In genomic region chr2:21147169-21147568, GRCm38 (mm10) we compare ENCODE assay signal across 12 mouse cellular contexts. TPM values are rescaled to one million over a fixed set of nuclear protein-coding genes. Genes with fewer than 3 reads are reported as not detected.
DNase-seq lines count a peak whose midpoint lies in the region; ATAC-seq and TF ChIP-seq lines count a peak whose summit lies in the region.
"Had no signal": no experiment of that assay in that cellular context is flagged by ENCODE, and none has a peak within 500 bp of the region (broad histone marks: within the 10 kb centered on the region; RNA-seq: fewer than 3 reads in every experiment).

No protein-coding gene starts in this region.

- H3K27ac ChIP-seq in gastrocnemius, adult 2 months, result peak overlapping the region; percentile 74
- no peak overlapping the region for H3K27ac ChIP-seq in lung, embryonic 14.5 days (ENCODE audit: low read depth)
- no peak overlapping the region for H3K27ac ChIP-seq in lung, embryonic 15.5 days
- no peak overlapping the region for H3K27ac ChIP-seq in forebrain, embryonic 13.5 days
- no peak overlapping the region for H3K27ac ChIP-seq in forebrain, embryonic 10.5 days
- H3K27ac ChIP-seq: limb, embryonic 15.5 days; midbrain, embryonic 15.5 days had no signal

- H3K4me2 ChIP-seq in lung, embryonic 14.5 days, result no peak overlapping the region
- H3K4me2 ChIP-seq in lung, embryonic 15.5 days, result no peak overlapping the region
- no peak overlapping the region for H3K4me2 ChIP-seq in forebrain, embryonic 13.5 days
- H3K4me2 ChIP-seq: limb, embryonic 15.5 days; midbrain, embryonic 15.5 days had no signal

- H3K36me3 ChIP-seq in lung, embryonic 14.5 days (ENCODE audit: insufficient read depth), result no peaks in the 10 kb centered on the region
- no peaks in the 10 kb centered on the region for H3K36me3 ChIP-seq in lung, embryonic 15.5 days
- H3K36me3 ChIP-seq in forebrain, embryonic 13.5 days (ENCODE audit: poor library complexity, severe bottlenecking), result no peaks in the 10 kb centered on the region
- H3K36me3 ChIP-seq in forebrain, embryonic 10.5 days (replicated peaks), result no peaks in the 10 kb centered on the region
- H3K36me3 ChIP-seq: limb, embryonic 15.5 days; midbrain, embryonic 15.5 days had no signal

- H3K4me3 ChIP-seq in gastrocnemius, adult 2 months, result no peak overlapping the region
- no peak overlapping the region for H3K4me3 ChIP-seq in lung, embryonic 14.5 days (ENCODE audit: low read depth, low read length)
- H3K4me3 ChIP-seq in lung, adult 2 months (replicated peaks; ENCODE audit: extremely low read depth, low read depth, low read length), result no peak overlapping the region
- no peak overlapping the region for H3K4me3 ChIP-seq in lung, embryonic 15.5 days
- H3K4me3 ChIP-seq in forebrain, embryonic 13.5 days, result no peak overlapping the region
- no peak overlapping the region for H3K4me3 ChIP-seq in forebrain, embryonic 10.5 days
- H3K4me3 ChIP-seq: limb, embryonic 15.5 days; midbrain, embryonic 15.5 days had no signal

- 43% methylated on average over 4 of the region's 4 CpGs for WGBS in lung, embryonic 14.5 days
- WGBS in lung, adult 2 months, result 71% methylated on average over 4 of the region's 4 CpGs
- WGBS in lung, embryonic 15.5 days, result 51% methylated on average over 4 of the region's 4 CpGs
- 91% methylated on average over 4 of the region's 4 CpGs for WGBS in forebrain, embryonic 13.5 days
- whole genome bisulfite sequencing in forebrain, embryonic 10.5 days, result 87% methylated on average over 4 of the region's 4 CpGs

- H3K4me1 ChIP-seq in lung, embryonic 14.5 days (ENCODE audit: insufficient read depth), result peaks cover 6% of the 10 kb centered on the region; the same call in 1 of the 2 replicates
- H3K4me1 ChIP-seq in lung, adult 2 months (ENCODE audit: control insufficient read depth, insufficient read depth, low read length), result peaks cover 4% of the 10 kb centered on the region; the same call in 1 of the 2 replicates
- H3K4me1 ChIP-seq in lung, embryonic 15.5 days, result peaks cover 9% of the 10 kb centered on the region; the same call in 1 of the 2 replicates
- H3K4me1 ChIP-seq in forebrain, embryonic 13.5 days, result peaks cover 7% of the 10 kb centered on the region
- H3K4me1 ChIP-seq in forebrain, embryonic 10.5 days, result peaks cover 9% of the 10 kb centered on the region

- no peak for TF ChIP-seq CTCF in gastrocnemius, adult 2 months (IDR thresholded peaks at IDR 0.05)
- no peak for TF ChIP-seq CTCF in lung, embryonic 14.5 days (IDR thresholded peaks at IDR 0.05; ENCODE audit: low read depth)
- TF ChIP-seq CTCF in lung, adult 2 months (IDR thresholded peaks at IDR 0.05; ENCODE audit: insufficient read depth, low read length), result no peak

- no peaks in the 10 kb centered on the region for H3K9me3 ChIP-seq in lung, embryonic 14.5 days (ENCODE audit: low read depth, low read length)
- H3K9me3 ChIP-seq in lung, embryonic 15.5 days, result no peaks in the 10 kb centered on the region
- no peaks in the 10 kb centered on the region for H3K9me3 ChIP-seq in forebrain, embryonic 13.5 days (replicated peaks)
- no peaks in the 10 kb centered on the region for H3K9me3 ChIP-seq in forebrain, embryonic 10.5 days
- H3K9me3 ChIP-seq: limb, embryonic 15.5 days; midbrain, embryonic 15.5 days had no signal

- intact Hi-C loops in gastrocnemius, adult 2 months (cut with DNase I), result no loop called here

- no peak for ATAC-seq in lung, embryonic 14.5 days (ENCODE audit: insufficient read depth)
- ATAC-seq in lung, embryonic 15.5 days (ENCODE audit: borderline replicate concordance, extremely low read depth, low FRiP score, low TSS enrichment), result peak; percentile 29; the same call in 1 of the 2 replicates
- ATAC-seq in forebrain, embryonic 13.5 days, result no peak
- ATAC-seq: midbrain, embryonic 15.5 days had no signal

- TF ChIP-seq POLR2A in lung, adult 2 months (IDR thresholded peaks at IDR 0.05; ENCODE audit: borderline replicate concordance, extremely low read depth, low read depth, low read length), result no peak

- no peaks in the 10 kb centered on the region for H3K27me3 ChIP-seq in lung, embryonic 14.5 days (ENCODE audit: insufficient read depth, low read length)
- no peaks in the 10 kb centered on the region for H3K27me3 ChIP-seq in lung, embryonic 15.5 days
- no peaks in the 10 kb centered on the region for H3K27me3 ChIP-seq in forebrain, embryonic 13.5 days
- peaks cover 13% of the 10 kb centered on the region for H3K27me3 ChIP-seq in forebrain, embryonic 10.5 days (ENCODE audit: poor library complexity, severe bottlenecking)
- H3K27me3 ChIP-seq: midbrain, embryonic 15.5 days had no signal

- peak; percentile 37 for DNase-seq in gastrocnemius, adult 2 months
- DNase-seq in gastrocnemius, postnatal 10 days, result no peak
- DNase-seq in lung, embryonic 14.5 days, result peak; percentile 70
- DNase-seq in lung, adult 2 months, result no peak
- DNase-seq in left cerebral cortex, adult 11 months (ENCODE audit: low spot score), result no peak
- DNase-seq in forebrain, embryonic 10.5 days (ENCODE audit: extremely low spot score, low spot score), result no peak
- DNase-seq: cerebellum, postnatal 14 days; thymus, adult 2 months had no signal

- H3K9ac ChIP-seq in lung, embryonic 14.5 days, result no peak overlapping the region
- H3K9ac ChIP-seq in lung, embryonic 15.5 days, result no peak overlapping the region
- H3K9ac ChIP-seq in forebrain, embryonic 13.5 days, result no peak overlapping the region
- H3K9ac ChIP-seq: limb, embryonic 15.5 days; midbrain, embryonic 15.5 days had no signal

RNA-seq across cellular contexts. Expression of gene Enkur, which starts 58.0 kb away (rescaled TPM):
- total RNA-seq in gastrocnemius, adult 2 months (2021), result under 1 TPM; 0.20 to 0.87 TPM
- 1 to 10 TPM; 4.1 to 5.3 TPM for total RNA-seq in gastrocnemius, postnatal 10 days (2021)
- polyA plus RNA-seq in lung, embryonic 14.5 days (2014; fragmentation: Nextera tagmentation; extraction: Ambion mirVana), result 0.45 and 1.0 TPM in 2 replicates
- 0.57 and 1.5 TPM in 2 replicates for polyA plus RNA-seq in lung, adult 2 months (2012; rRNA removed)
- 2.9 and 3.0 TPM in 2 replicates for polyA plus RNA-seq in lung, embryonic 15.5 days (2015; fragmentation: Nextera tagmentation; extraction: Ambion mirVana)
- 2.1 and 2.3 TPM in 2 replicates for polyA plus RNA-seq in forebrain, embryonic 13.5 days (2015; fragmentation: Nextera tagmentation; extraction: Ambion mirVana)
- 0.27 and 0.72 TPM in 2 replicates for polyA plus RNA-seq in forebrain, embryonic 10.5 days (2016; fragmentation: Nextera tagmentation; extraction: Ambion mirVana)
- polyA plus RNA-seq: thymus, adult 2 months had no signal

RNA-seq across cellular contexts. Expression of gene Thnsl1, which starts 58.4 kb away (rescaled TPM):
- 1 to 10 TPM; 2.6 to 3.7 TPM for total RNA-seq in gastrocnemius, adult 2 months (2021)
- 1 to 10 TPM; 2.9 to 4.1 TPM for total RNA-seq in gastrocnemius, postnatal 10 days (2021)
- polyA plus RNA-seq in lung, embryonic 14.5 days (2014; fragmentation: Nextera tagmentation; extraction: Ambion mirVana), result 7.3 and 8.5 TPM in 2 replicates
- polyA plus RNA-seq in lung, adult 2 months (2012; rRNA removed), result 2.9 and 4.4 TPM in 2 replicates
- polyA plus RNA-seq in lung, embryonic 15.5 days (2015; fragmentation: Nextera tagmentation; extraction: Ambion mirVana), result 7.0 and 8.5 TPM in 2 replicates
- polyA plus RNA-seq in forebrain, embryonic 13.5 days (2015; fragmentation: Nextera tagmentation; extraction: Ambion mirVana), result 20.2 and 21.7 TPM in 2 replicates
- 13.5 and 16.4 TPM in 2 replicates for polyA plus RNA-seq in forebrain, embryonic 10.5 days (2016; fragmentation: Nextera tagmentation; extraction: Ambion mirVana)

Comparison
In these comparisons a context has a peak if more than half of its experiments do, and no peak if none do; other contexts are left out.
1. DNase-seq: peak in gastrocnemius, adult 2 months (single experiment) and lung, embryonic 14.5 days (single experiment); none in gastrocnemius, postnatal 10 days (single experiment), lung, adult 2 months (single experiment), left cerebral cortex, adult 11 months (single experiment) and forebrain, embryonic 10.5 days (single experiment).